Mouse (Mus musculus) forebrain, embryonic 15.5 days (tissue): ENCODE data around the gene Tspan2. TPM values are rescaled to one million over a fixed set of nuclear protein-coding genes. Genes with fewer than 3 reads are reported as not detected.
A peak's percentile ranks its signal among the peaks of the same experiment; 100 is the strongest.

Experiments used
- ATAC-seq: fragments of 200-750 bp; cut with Nextera tagmentation; replicated peaks from 2 replicates; pipeline ENCODE4 v1.8.0; 2017; ENCODE audit warnings: mild to moderate bottlenecking, moderate TSS enrichment, moderate library complexity
- H3K27ac ChIP-seq: fragments of 300-500 bp; sonication (generic); replicated peaks from 2 replicates; pipeline ENCODE4 v1.5.1; 2015; ENCODE audit warnings: mild to moderate bottlenecking, inconsistent platforms
- H3K27me3 ChIP-seq: fragments of 300-500 bp; sonication (generic); 2 replicates; pipeline ENCODE4 v1.6.1; 2015; ENCODE audit warnings: inconsistent platforms
- H3K36me3 ChIP-seq: fragments of 300-500 bp; sonication (generic); 2 replicates; pipeline ENCODE4 v1.6.1; 2015; ENCODE audit warnings: mild to moderate bottlenecking, inconsistent platforms
- H3K4me1 ChIP-seq: fragments of 300-500 bp; sonication (generic); 2 replicates; pipeline ENCODE4 v1.6.1; 2015; ENCODE audit warnings: inconsistent platforms
- H3K4me2 ChIP-seq: fragments of 300-500 bp; sonication (generic); replicated peaks from 2 replicates; pipeline ENCODE4 v1.6.1; 2015; ENCODE audit warnings: mild to moderate bottlenecking, inconsistent platforms
- H3K4me3 ChIP-seq: fragments of 300-500 bp; sonication (generic); 2 replicates; pipeline ENCODE4 v1.5.1; 2015; ENCODE audit warnings: mild to moderate bottlenecking, inconsistent platforms
- H3K9ac ChIP-seq: fragments of 300-500 bp; sonication (generic); replicated peaks from 2 replicates; pipeline ENCODE4 v1.6.1; 2015; ENCODE audit warnings: mild to moderate bottlenecking, inconsistent platforms
- H3K9me3 ChIP-seq: fragments of 300-500 bp; sonication (generic); 2 replicates; pipeline ENCODE4 v1.6.1; 2016; ENCODE audit warnings: inconsistent platforms
- WGBS: fragments of 180-500 bp; shearing (Covaris S2); methylation state at CpG from one replicate; pipeline ENCODE4 v1.1.7; 2015; ENCODE audit warnings: mixed read lengths; 5-methylcytosine and 5-hydroxymethylcytosine counted together
- polyA plus RNA-seq: library from polyadenylated mRNA; unstranded; fragments of >200 nt; fragmentation: Nextera tagmentation; extraction: Ambion mirVana; gene quantifications from 2 replicates; pipeline ENCODE4 v1.2.1, GENCODE M21; 2015

Tspan2 gene
- polyA plus RNA-seq, 1 experiment from 2014 or later, result 7.5 TPM

DNA sequence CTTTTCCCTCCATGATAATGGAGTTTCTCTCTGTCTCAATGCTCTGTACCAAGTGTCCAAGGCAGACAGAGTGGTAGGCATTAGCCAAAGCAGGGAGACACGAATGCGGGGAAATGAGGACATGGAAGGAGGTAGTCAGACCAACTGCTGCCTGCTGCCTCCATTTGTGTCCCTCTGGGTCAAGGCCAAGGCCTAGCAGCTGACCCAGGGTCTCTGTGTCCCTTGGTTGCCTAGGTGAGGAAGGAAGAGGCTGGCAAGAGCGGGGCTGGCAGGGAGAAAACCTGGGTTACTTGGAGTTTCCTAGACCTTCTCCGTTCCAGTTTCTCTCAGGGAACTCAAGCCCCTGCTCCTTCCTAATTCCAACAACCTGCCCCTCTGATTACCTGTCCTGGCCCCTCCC, 17.7 kb downstream of the Tspan2 start:
- H3K4me1 ChIP-seq, result 0 out of 2 replicates have a peak, but pooled peaks cover 2% of the 10 kb centered on the region
- no peak overlapping the region for H3K9ac ChIP-seq
- no peaks in the 10 kb centered on the region for H3K36me3 ChIP-seq
- ATAC-seq, result no peak
- H3K9me3 ChIP-seq, result no peaks in the 10 kb centered on the region
- no peaks in the 10 kb centered on the region for H3K27me3 ChIP-seq
- H3K27ac ChIP-seq, result no peak overlapping the region
- no peak overlapping the region for H3K4me2 ChIP-seq
- H3K4me3 ChIP-seq, result no peak overlapping the region
- 96% methylated on average over 4 of the region's 4 CpGs for WGBS

DNA sequence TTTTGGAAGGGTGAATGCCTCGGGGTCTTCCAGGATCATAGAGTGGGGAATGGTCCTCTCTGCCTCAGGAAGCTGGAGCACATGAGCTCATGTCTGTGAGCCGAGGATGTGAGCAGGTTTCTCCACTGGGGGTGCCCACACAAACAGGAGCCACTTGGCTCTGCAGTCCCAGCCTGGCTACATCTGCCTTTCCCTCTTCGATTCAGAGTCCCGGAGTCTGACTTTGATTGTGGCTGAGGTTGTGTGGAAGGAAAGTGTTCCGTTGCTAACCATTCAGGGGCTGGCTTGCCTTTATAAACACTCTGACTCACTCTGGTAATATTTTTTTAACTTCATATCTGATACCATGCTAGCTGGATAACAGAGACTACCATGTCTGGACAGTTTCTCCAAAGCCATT, 18.1 kb downstream of the Tspan2 start:
- Histone ChIP-seq H3K4me2 (no peak overlapping the region), H3K36me3 (no peaks in the 10 kb centered on the region), H3K9me3 (no peaks in the 10 kb centered on the region), H3K9ac (no peak overlapping the region), H3K27me3 (no peaks in the 10 kb centered on the region), H3K4me1 (0 out of 2 replicates have a peak, but pooled peaks cover 2% of the 10 kb centered on the region), H3K4me3 (no peak overlapping the region), H3K27ac (no peak overlapping the region)
- 86% methylated on average over 5 of the region's 5 CpGs for WGBS
- ATAC-seq, result no peak

DNA sequence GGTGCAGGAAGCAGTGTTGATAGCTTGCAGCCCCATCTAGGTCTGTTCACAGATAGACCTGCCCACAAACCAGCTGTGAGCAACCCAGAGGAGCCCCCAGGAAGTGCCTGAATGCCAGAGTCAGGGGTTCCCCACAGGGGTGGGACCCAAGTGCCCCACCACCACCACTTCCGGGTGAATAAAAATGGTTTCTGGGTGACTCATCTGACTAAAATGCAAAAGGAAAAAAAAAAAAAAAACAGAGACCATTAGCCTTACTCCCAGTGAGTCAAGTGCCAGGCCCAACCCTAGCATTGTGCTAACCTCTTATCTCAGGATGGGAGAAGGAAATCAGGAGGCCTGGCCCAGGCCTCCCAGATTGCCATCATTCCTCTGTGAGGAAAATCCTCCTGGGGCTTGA, 21.5 kb downstream of the Tspan2 start:
- ATAC-seq, result no peak
- no peak overlapping the region for H3K4me2 ChIP-seq

DNA sequence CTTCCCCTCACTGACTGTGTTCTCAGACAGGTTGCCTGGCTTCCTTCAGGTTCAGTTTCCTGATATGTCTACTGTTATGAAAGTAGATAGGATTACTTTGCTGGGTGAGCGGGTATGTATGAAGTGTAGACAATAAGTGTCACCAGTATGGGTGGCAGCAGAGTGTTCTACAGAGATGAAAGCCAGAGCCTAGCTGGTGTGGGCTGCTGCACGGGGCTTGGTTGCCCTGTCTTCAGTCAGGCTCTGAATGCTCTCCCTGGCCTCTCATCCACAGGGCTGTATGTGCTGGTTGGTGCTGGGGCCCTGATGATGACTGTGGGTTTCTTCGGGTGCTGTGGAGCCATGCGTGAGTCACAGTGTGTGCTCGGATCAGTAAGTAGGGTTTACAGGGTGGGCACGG, 22.7 kb downstream of the Tspan2 start:
- 81% methylated on average over 6 of the region's 6 CpGs for WGBS
- 0 out of 2 replicates have a peak, but pooled peaks have one; percentile 35 for ATAC-seq
- no peak overlapping the region for H3K4me3 ChIP-seq

More for the DNA sequence above, 21.5 kb downstream of the Tspan2 start:
- H3K4me1 ChIP-seq, result no peaks in the 10 kb centered on the region
- no peaks in the 10 kb centered on the region for H3K9me3 ChIP-seq
- no peak overlapping the region for H3K27ac ChIP-seq
- WGBS, result 84% methylated on average over 1 of the region's 1 CpGs
- H3K36me3 ChIP-seq, result peaks cover 15% of the 10 kb centered on the region; the same call in 1 of the 2 replicates
- no peak overlapping the region for H3K4me3 ChIP-seq
- no peaks in the 10 kb centered on the region for H3K27me3 ChIP-seq
- no peak overlapping the region for H3K9ac ChIP-seq

DNA sequence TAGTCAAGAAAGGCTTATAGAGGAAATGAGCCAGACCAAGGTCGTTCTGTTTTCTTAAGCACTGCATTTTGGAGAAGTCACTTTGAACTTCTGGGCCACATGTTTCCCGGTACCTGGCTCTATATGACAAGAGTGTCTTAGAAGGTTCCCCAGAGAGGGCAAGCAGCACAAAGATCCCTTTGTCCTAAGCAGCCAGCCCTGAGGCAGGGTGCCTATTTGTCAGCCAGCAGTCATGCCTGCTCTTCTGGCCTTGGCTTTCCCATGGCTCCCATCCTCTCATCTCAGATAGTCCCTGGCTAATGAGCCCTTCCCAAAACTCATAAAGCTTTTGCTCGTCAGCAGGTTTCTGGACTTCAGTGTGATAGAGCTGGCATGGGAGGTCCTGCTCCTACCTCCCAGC, 25.9 kb downstream of the Tspan2 start:
- Histone ChIP-seq H3K4me1 (peaks cover 18% of the 10 kb centered on the region), H3K9ac (no peak overlapping the region), H3K4me2 (no peak overlapping the region), H3K27me3 (no peaks in the 10 kb centered on the region), H3K9me3 (no peaks in the 10 kb centered on the region), H3K27ac (no peak overlapping the region), H3K36me3 (peaks cover 20% of the 10 kb centered on the region; the same call in 1 of the 2 replicates), H3K4me3 (no peak overlapping the region)
- no peak for ATAC-seq
- 79% methylated on average over 3 of the region's 3 CpGs for WGBS

More for the DNA sequence above, 22.7 kb downstream of the Tspan2 start:
- H3K4me1 ChIP-seq, result no peaks in the 10 kb centered on the region
- peaks cover 20% of the 10 kb centered on the region; the same call in 1 of the 2 replicates for H3K36me3 ChIP-seq
- no peaks in the 10 kb centered on the region for H3K27me3 ChIP-seq
- no peak overlapping the region for H3K4me2 ChIP-seq
- no peak overlapping the region for H3K9ac ChIP-seq
- no peaks in the 10 kb centered on the region for H3K9me3 ChIP-seq
- no peak overlapping the region for H3K27ac ChIP-seq

DNA sequence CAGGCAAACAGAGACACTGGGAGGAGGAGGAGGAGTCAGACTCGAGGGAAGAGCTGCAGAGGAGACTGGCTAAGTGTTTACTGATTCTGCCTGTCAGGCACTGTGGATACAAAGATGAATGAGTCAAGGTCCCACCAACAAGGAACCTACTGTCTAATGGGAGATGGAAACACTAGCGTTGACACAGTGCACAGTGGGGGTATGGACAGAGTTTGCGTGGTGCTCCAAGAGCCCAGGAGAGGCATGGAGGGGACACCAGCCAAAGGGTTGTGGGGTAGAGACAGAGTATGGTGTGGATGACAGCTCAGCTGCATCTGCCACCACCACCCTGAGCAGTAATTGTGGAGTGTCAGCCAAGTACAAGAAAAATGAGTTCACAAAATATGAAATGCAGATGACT, 28.1 kb downstream of the Tspan2 start:
- no peaks in the 10 kb centered on the region for H3K27me3 ChIP-seq
- peaks cover 18% of the 10 kb centered on the region for H3K4me1 ChIP-seq
- no peak overlapping the region for H3K9ac ChIP-seq
- H3K4me3 ChIP-seq, result no peak overlapping the region
- no peak overlapping the region for H3K4me2 ChIP-seq
- 0 out of 2 replicates have a peak overlapping the region, but pooled peaks have one; percentile 19 for H3K27ac ChIP-seq
- 40% methylated on average over 3 of the region's 3 CpGs for WGBS
- peaks cover 23% of the 10 kb centered on the region; the same call in 1 of the 2 replicates for H3K36me3 ChIP-seq
- ATAC-seq, result 0 out of 2 replicates have a peak, but pooled peaks have one; percentile 52
- no peaks in the 10 kb centered on the region for H3K9me3 ChIP-seq

DNA sequence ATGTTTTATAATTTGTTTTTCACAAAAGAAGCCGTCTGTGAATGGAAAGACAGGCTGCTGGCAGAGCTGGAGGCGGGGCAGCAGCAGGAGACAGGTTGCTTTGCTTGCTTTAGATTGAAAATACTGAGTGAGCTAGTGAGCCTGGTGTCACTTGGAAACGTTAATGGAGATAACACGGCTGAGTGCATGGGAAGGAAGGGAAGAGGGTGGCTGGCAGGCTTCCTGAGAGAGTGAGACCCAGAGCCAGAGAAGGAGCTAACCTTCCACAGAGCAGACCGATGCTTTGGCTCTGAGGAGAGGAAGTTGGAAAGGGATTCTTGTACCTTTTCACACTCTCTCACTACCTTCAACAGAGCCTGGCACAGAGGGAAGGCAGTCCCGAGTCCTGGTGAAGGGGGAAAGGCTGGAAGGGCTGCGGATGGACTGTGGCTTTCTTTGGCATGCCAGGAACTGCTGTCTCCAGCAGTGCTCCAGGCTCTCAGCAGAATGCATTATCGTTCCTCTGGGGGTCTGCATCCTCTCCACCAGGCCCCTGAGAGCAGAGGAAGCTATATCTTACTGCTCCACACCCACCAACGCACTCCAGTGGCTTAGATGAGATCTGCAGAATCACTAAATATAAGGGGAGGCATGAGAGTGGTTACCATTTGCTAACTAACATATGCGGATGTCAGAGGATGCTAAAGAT, 29.5 kb downstream of the Tspan2 start:
- peak; percentile 76 for ATAC-seq
- Histone ChIP-seq H3K4me1 (peaks cover 18% of the 10 kb centered on the region), H3K27ac (peak overlapping the region; percentile 78), H3K9me3 (no peaks in the 10 kb centered on the region), H3K4me3 (no peak overlapping the region), H3K27me3 (no peaks in the 10 kb centered on the region), H3K4me2 (0 out of 2 replicates have a peak overlapping the region, but pooled peaks have one; percentile 3), H3K9ac (no peak overlapping the region), H3K36me3 (peaks cover 20% of the 10 kb centered on the region; the same call in 1 of the 2 replicates)
- WGBS, result 29% methylated on average over 10 of the region's 10 CpGs

DNA sequence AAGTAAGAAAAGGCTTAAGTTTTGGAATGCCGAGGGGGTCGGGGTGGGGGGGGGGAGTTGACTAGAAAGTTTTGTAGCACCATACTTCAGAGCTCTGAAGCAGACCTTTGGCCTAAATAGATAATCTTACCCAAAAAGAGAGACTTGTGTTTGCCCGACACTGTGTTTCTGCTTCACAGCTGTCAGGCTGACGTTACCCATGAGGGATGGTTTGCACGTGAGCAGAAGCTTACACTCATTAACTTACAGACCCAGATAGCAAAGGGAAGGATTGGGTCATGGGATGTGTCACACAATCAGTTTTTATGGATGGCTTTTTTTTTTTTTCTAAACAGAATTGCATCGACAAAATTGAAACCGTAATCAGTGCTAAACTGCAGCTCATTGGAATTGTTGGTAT, 30.5 kb downstream of the Tspan2 start:
- peaks cover 15% of the 10 kb centered on the region; the same call in 1 of the 2 replicates for H3K36me3 ChIP-seq
- H3K9ac ChIP-seq, result no peak overlapping the region
- peaks cover 18% of the 10 kb centered on the region for H3K4me1 ChIP-seq
- no peak overlapping the region for H3K27ac ChIP-seq
- no peak overlapping the region for H3K4me2 ChIP-seq
- H3K4me3 ChIP-seq, result no peak overlapping the region
- no peaks in the 10 kb centered on the region for H3K9me3 ChIP-seq
- ATAC-seq, result no peak
- WGBS, result 85% methylated on average over 7 of the region's 7 CpGs
- no peaks in the 10 kb centered on the region for H3K27me3 ChIP-seq

DNA sequence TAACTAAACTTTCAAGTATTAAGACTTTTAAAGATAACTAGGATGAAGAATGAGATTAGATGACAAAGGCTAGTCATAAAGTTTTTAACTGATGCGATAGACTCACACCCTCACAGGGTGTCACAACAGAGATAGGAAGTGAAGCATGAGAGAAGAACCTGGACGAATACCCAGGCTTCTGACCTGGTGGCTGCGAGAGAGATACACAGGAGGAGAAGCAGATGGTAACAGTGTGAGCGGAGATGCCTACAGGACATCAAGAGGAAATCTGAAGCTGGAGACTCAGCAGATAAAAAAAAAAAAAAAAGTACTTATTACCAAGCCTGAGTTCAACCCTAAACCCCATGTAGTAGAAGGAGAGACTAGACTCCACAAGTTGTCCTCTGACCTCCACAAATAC, 38.7 kb downstream of the Tspan2 start:
- Histone ChIP-seq H3K4me2 (no peak overlapping the region), H3K4me3 (no peak overlapping the region), H3K27me3 (no peaks in the 10 kb centered on the region), H3K27ac (no peak overlapping the region), H3K9me3 (no peaks in the 10 kb centered on the region), H3K9ac (no peak overlapping the region), H3K4me1 (no peaks in the 10 kb centered on the region), H3K36me3 (no peaks in the 10 kb centered on the region)
- no peak for ATAC-seq
- WGBS, result 93% methylated on average over 4 of the region's 4 CpGs

DNA sequence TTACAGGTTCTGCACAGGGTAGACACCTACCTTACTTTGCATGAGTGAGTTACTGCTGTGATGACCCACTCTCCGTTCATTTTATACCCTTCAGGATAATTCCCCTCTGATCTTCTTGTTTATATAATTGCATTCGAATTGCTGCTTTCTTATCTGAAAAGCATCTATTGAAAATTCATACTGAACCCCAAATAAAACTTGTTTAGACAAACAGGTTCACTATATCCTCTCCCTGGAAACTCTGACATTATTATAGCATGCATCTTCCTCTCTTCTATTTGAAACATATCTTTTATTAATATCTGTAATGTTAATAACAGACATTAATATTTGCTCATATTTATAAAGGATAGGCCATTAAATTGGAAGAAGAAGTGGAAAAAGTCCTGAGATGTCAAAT, 48.3 kb downstream of the Tspan2 start, which contains the start of gene Tshb:
Gene Tshb, minus strand, starts transcription at position 101 of the 400 bp plus-strand sequence.
- ATAC-seq, result no peak
- no peaks in the 10 kb centered on the region for H3K36me3 ChIP-seq
- 87% methylated on average over 2 of the region's 2 CpGs for WGBS

DNA sequence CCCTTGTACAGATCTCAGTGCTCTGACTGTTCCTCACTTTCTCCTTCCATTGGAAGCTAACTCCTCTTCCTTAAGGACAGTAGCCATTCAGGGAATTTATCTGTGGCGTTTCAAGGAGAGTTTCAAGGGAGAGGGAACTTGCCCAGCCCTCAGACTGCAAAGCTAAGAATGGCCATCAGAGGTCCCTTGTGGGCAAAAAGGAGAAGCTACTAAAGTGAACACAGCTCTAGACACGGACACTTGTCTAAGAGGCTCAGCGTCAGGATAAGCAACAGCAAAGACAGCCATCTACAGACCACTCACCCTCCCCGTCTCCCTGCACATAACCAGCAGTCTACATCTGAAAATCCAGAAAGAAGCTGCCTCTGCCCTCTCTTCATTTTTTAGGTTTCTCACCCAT, 53.0 kb downstream of the Tspan2 start:
- Histone ChIP-seq H3K4me2 (no peak overlapping the region), H3K4me3 (no peak overlapping the region), H3K36me3 (no peaks in the 10 kb centered on the region), H3K27ac (no peak overlapping the region), H3K9ac (no peak overlapping the region), H3K9me3 (no peaks in the 10 kb centered on the region), H3K4me1 (no peaks in the 10 kb centered on the region), H3K27me3 (no peaks in the 10 kb centered on the region)
- 46% methylated on average over 4 of the region's 4 CpGs for WGBS
- no peak for ATAC-seq

More for the DNA sequence above, 48.3 kb downstream of the Tspan2 start, which contains the start of gene Tshb:
- Histone ChIP-seq H3K27me3 (no peaks in the 10 kb centered on the region), H3K4me2 (no peak within 1 kb of the TSS), H3K4me3 (no peak within 1 kb of the TSS), H3K4me1 (no peaks in the 10 kb centered on the region), H3K9ac (no peak within 1 kb of the TSS), H3K9me3 (no peaks in the 10 kb centered on the region), H3K27ac (no peak within 1 kb of the TSS)

DNA sequence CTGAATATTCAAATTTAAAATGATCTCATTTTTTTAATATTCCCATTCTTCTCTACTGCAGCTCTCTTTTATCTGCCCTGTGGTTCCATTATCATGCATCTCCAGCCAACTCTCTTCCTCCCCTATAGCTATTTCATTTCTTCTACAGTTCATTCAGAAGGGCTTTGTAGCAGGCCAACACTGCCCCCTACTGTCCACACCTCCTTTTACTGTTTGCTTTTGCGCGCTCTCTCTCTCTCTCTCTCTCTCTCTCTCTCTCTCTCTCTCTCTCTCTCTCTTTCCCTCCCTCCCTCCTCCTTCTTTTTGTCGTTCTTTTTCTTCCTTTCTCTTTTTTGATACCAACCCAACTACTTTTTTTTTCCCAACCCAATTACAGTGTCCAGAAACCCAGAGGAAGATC, 69.6 kb downstream of the Tspan2 start:
- Histone ChIP-seq H3K4me3 (no peak overlapping the region), H3K27me3 (0 out of 2 replicates have a peak, but pooled peaks cover 3% of the 10 kb centered on the region), H3K27ac (no peak overlapping the region), H3K9ac (no peak overlapping the region), H3K4me2 (no peak overlapping the region), H3K4me1 (no peaks in the 10 kb centered on the region), H3K9me3 (no peaks in the 10 kb centered on the region), H3K36me3 (no peaks in the 10 kb centered on the region)
- ATAC-seq, result no peak
- WGBS, result 6% methylated on average over 3 of the region's 3 CpGs
